Mouse (Mus musculus) adrenal gland, postnatal 25 days (tissue): ENCODE results near the gene 1600015I10Rik. TPM values are rescaled to one million over a fixed set of nuclear protein-coding genes. Genes with fewer than 3 reads are reported as not detected.
"Not testable (repeated sequence)": the region's sequence is repeated elsewhere in the genome, so short reads cannot be mapped to it uniquely, and the experiment has no call there.

Experiments used
- DNase-seq: peaks from one replicate; pipeline ENCODE4 v3.0.0; 2021; ENCODE audit warnings: mixed read lengths
- long read RNA-seq: library from polyadenylated mRNA; stranded (forward); transcript quantifications from one replicate; pipeline ENCODE4 v2.0.0, GENCODE M21; 2021
- total RNA-seq: library from RNA; stranded (reverse); gene quantifications from 2 replicates; pipeline ENCODE4 v1.2.3, GENCODE M21; 2021

1600015I10Rik gene
- total RNA-seq = not detected in 2 replicates
- long read RNA-seq = 0 reads

DNA sequence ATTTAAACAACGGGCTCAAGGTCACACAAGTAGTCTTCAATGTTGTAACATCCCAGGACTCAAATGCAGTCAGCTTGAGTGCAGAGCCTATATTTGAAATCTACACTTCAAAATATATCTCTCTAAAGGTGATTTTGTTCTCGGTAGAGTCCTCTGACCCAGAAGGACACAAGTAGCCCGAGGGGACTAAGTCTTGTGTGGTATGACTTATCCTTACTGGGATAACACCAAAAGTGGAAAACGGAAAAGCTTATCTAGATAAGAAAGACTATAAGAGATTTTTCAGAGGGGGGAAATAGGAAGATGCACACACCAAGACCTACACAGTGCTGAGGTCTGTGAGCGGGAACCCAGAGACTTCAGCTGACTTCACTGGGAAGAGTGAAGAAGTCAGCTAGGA, at the start of gene 1600015I10Rik:
TSS of gene 1600015I10Rik (plus strand) at position 301 of the 400 bp plus-strand sequence.
- no peak for DNase-seq

DNA sequence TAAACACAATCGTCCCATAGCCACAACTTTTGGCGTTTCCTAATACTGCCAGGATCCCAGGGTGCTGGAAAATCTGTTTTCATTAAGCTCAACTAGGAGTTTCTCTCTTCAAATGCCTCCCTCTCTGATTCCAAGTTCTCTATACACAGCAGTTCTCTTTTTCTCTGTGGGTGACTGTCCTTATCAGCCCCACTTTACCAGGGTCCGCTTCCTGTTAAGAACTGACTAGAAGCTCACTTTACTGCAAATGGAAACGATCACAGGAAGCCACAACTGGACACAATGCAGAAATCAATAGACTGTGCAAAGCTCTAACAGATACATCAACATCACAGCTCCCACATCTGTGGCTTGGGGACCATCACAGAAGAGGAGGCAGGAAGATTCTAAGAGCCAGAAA, 35.5 kb upstream of the 1600015I10Rik start:
- no peak for DNase-seq

GRCm38 (mm10) chr6:48894938-48895818, 34.5 kb upstream of the 1600015I10Rik start:
- DNase-seq = no peak

DNA sequence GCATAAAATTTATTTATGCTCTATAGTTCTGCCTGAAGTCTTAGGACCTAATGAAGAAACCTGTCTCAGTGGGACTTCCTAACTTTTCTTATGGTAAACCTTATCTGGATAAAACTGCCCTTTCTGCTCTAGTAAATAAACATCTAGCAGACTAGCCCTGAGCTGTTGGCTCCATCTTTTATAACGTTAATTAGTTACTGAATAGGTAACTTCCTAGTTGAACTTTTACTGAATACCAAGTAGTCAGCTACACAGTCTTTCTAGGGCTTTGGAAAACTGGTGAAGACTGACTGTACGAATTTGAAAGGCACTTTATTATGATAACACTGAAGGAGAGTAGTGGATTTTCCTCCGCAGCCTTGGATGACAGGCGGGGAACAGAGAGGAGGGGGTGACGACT, 33.8 kb upstream of the 1600015I10Rik start:
- DNase-seq = no peak

DNA sequence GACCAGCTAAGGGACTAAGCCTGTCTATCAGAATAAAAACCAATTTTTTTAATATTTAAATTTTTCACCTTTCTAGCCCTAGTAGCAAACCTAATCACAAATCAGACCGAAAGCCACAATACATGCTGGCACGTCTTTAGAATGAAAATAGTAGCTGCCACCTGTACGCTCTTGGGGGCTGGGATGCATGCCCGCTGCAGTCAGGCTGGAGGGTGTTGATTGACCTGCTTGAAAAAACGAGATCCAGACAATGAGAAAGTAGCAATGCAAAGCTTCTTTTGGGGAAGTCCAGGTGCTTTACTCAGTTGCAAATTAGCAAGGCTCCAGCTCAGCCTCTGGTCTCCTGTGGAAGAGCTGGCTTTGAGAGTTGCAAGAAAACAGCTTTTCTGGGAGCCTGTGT, 32.7 kb upstream of the 1600015I10Rik start:
- no peak for DNase-seq

DNA sequence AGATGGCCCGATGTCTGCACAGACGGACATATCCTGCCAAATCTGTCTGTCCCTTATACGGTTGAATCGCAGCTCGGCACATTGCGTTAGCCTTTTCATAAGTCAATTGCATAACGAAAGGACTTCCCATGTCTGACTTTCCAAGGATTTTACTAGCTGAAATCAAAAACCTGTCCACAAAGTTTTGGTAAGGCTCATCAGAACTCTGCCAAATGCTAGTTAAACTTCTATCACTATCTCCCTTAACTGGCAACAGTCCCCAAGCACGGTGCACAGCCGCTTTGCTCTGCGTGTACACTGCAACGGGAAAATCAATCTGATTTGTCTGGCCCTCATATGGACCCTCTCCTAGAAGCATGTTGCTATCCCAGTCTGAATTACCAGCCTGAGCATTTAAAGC, 28.4 kb upstream of the 1600015I10Rik start:
- DNase-seq = not testable (repeated sequence)

GRCm38 (mm10) chr6:48902511-48903406, 26.9 kb upstream of the 1600015I10Rik start:
- no peak for DNase-seq

DNA sequence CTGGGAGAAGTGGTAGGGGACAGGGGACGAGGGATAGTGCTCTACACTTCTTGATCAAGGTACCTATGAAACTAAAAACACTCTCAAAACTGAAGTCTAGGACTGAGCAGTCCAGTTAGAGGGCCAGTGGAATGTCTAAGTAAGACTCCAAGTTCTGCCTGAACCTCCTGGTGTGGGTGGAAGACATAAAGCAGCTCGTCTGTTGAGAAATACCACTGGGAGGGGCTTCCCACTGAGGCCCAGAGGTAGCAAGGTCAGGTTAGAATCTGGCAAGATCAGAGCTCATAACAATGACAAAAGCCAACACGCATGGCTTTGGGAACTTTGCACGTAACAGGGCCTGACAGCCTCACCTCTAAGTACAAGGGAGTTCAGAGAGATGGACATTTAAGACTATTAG, 26.3 kb upstream of the 1600015I10Rik start:
- DNase-seq = no peak

GRCm38 (mm10) chr6:48905606-48906005, 24.1 kb upstream of the 1600015I10Rik start:
- no peak for DNase-seq

DNA sequence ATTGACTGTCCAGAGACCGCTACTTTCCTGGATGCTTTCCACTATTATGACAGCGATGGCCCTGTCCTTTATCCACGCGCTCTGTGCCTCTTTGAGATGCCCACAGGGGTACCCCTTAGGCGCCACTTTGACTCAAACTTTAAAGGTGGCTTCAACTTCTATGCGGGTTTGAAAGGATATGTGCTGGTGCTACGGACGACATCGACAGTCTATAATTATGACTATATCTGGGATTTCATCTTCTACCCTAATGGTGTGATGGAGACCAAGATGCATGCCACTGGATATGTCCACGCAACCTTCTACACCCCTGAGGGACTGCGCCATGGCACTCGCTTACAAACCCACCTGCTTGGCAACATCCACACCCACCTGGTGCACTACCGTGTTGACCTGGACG, 23.3 kb upstream of the 1600015I10Rik start:
- DNase-seq = no peak

GRCm38 (mm10) chr6:48909229-48909628, 20.5 kb upstream of the 1600015I10Rik start:
- DNase-seq = no peak

GRCm38 (mm10) chr6:48912033-48912432, 17.7 kb upstream of the 1600015I10Rik start:
- no peak for DNase-seq

DNA sequence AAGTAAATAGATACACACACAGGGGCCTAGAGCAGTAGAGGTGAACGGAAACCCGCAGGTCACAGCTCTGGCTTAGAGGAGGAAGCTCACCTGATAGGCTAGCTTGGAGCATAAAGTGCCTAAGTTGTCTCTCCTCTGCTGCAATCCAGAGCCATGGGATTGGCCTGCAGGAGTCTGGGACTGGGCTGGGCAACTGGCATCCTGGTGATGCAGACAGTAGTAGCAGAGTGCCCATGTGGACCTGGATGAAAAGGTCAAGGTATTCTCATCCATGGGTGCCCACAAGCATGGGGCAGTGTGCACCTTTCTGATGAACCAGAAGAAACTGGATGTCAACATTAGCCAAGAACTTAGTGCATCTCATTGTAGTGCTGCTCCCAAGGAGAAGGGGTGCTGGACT, 16.1 kb upstream of the 1600015I10Rik start:
- no peak for DNase-seq

- DNase-seq = no peak
Observed at GRCm38 (mm10) chr6:48949596-48949995, 19.9 kb downstream of the 1600015I10Rik start.

- DNase-seq = no peak
Observed at GRCm38 (mm10) chr6:48950676-48951075, 21.0 kb downstream of the 1600015I10Rik start.

GRCm38 (mm10) chr6:48951630-48952029, 21.9 kb downstream of the 1600015I10Rik start:
- DNase-seq = no peak

- DNase-seq = no peak
Observed at GRCm38 (mm10) chr6:48953220-48953619, 23.5 kb downstream of the 1600015I10Rik start.

DNA sequence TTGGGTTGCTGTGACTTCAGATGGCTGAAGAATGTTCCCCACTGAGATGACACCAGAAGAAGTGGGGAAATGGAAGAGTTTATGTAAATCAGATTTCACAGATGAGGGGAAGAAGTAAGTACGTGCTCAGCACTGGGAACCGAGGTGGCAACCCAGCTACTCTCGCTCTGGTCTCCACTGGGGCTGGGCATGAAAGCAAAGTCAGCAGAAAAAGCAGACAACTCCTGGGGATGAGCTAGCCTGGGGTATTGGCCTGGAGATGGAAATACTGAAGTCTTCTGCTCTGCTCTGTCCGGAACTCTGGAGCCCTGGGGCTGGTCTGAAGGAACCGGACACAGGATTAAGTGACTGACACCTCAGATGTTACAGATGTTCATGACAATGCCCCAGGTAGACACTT, 24.5 kb downstream of the 1600015I10Rik start:
- DNase-seq = no peak

GRCm38 (mm10) chr6:48954946-48955345, 25.3 kb downstream of the 1600015I10Rik start:
- peak; percentile 53 for DNase-seq

- DNase-seq = no peak
Observed at GRCm38 (mm10) chr6:48956785-48957184, 27.1 kb downstream of the 1600015I10Rik start.

DNA sequence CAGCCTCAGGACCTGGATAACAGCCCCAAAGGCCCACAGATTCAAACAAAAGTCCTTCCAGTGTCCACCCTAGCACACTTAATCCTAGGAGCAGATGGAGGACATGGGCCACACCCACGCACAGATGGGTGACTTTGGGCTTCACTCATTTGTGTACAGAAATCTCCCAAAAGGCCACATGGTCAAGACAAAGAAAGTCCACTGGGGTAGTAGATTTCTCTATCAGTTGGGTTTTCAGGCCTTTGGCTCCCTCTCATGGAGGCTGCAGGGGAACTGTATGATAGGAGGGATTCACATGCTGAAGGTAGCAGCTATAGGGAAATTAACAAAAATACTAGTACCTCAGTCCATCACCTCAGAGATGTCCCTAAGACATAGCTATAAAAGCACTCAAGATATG, 28.4 kb downstream of the 1600015I10Rik start:
- DNase-seq = no peak

- not testable (repeated sequence) for DNase-seq
Observed at GRCm38 (mm10) chr6:48959151-48959550, 29.5 kb downstream of the 1600015I10Rik start.

GRCm38 (mm10) chr6:48966696-48967095, 37.0 kb downstream of the 1600015I10Rik start:
- not testable (repeated sequence) for DNase-seq
